Mouse (Mus musculus) spleen, embryonic (tissue): Measurements from ENCODE around the gene Gm26620.

Experiments used
- CTCF ChIA-PET: fragments of 350-600 bp; sonication (Branson Sonifier 250); formaldehyde crosslinking; loops from one replicate; lab custom pipeline; 2022; lab: Charles Lee

Gm26620 gene

GRCm38 (mm10) chr1:170884978-170885561 lies at the start of gene Gm26620, which contains the start of gene Dusp12:
Gene Gm26620, plus strand, starts transcription at chr1:170885065.
Gene Dusp12, minus strand, starts transcription at chr1:170885540.
- CTCF ChIA-PET = no interaction called here

GRCm38 (mm10) chr1:170839685-170840084 lies 45.2 kb upstream of the Gm26620 start:
- CTCF ChIA-PET = interaction anchor here (1.4 kb wide), 1 partner anchor 9 kb away, joined by 4 read pairs; no protein-coding TSS in a partner anchor

GRCm38 (mm10) chr1:170844380-170844779 lies 40.5 kb upstream of the Gm26620 start:
- CTCF ChIA-PET = interaction anchor here (0.7 kb wide), 1 partner anchor 1790 kb away, joined by 3 read pairs; no protein-coding TSS in a partner anchor

GRCm38 (mm10) chr1:170845448-170846307 lies 39.2 kb upstream of the Gm26620 start:
- CTCF ChIA-PET = interaction anchor here (0.6 to 0.7 kb wide), 2 partner anchors 128 to 904 kb away, joined by 6 to 7 read pairs; no protein-coding TSS in a partner anchor

- CTCF ChIA-PET = no interaction called here
These were observed 34.9 kb upstream of the Gm26620 start for GRCm38 (mm10) chr1:170850007-170850406.

GRCm38 (mm10) chr1:170850637-170851624 lies 33.9 kb upstream of the Gm26620 start:
- CTCF ChIA-PET = no interaction called here

GRCm38 (mm10) chr1:170853604-170854003 lies 31.3 kb upstream of the Gm26620 start:
- CTCF ChIA-PET = interaction anchor here (1.1 kb wide), 1 partner anchor 22 kb away, joined by 6 read pairs; no protein-coding TSS in a partner anchor

- CTCF ChIA-PET = no interaction called here
These were observed 29.7 kb upstream of the Gm26620 start for GRCm38 (mm10) chr1:170855056-170855760.

GRCm38 (mm10) chr1:170857369-170857768 lies 27.5 kb upstream of the Gm26620 start:
- CTCF ChIA-PET = interaction anchor here (0.5 kb wide), 1 partner anchor 1526 kb away, joined by 3 read pairs; no protein-coding TSS in a partner anchor

- CTCF ChIA-PET = no interaction called here
These were observed 26.0 kb upstream of the Gm26620 start for GRCm38 (mm10) chr1:170858872-170859271.

- CTCF ChIA-PET = no interaction called here
These were observed 23.0 kb upstream of the Gm26620 start for GRCm38 (mm10) chr1:170861671-170862434.

- CTCF ChIA-PET = no interaction called here
These were observed 22.5 kb upstream of the Gm26620 start for GRCm38 (mm10) chr1:170862435-170862717.

GRCm38 (mm10) chr1:170863033-170863432 lies 21.8 kb upstream of the Gm26620 start:
- CTCF ChIA-PET = no interaction called here

GRCm38 (mm10) chr1:170864234-170864633 lies 20.6 kb upstream of the Gm26620 start:
- CTCF ChIA-PET = interaction anchor here (0.5 to 0.6 kb wide), 2 partner anchors 468 to 611 kb away, joined by 3 to 5 read pairs; no protein-coding TSS in a partner anchor

- CTCF ChIA-PET = interaction anchor here (0.5 kb wide), 1 partner anchor 610 kb away, joined by 3 read pairs; no protein-coding TSS in a partner anchor
These were observed 20.1 kb upstream of the Gm26620 start for GRCm38 (mm10) chr1:170864754-170865153.

- CTCF ChIA-PET = interaction anchor here (0.6 kb wide), 1 partner anchor 127 kb away, joined by 3 read pairs; no protein-coding TSS in a partner anchor
These were observed 19.5 kb upstream of the Gm26620 start for GRCm38 (mm10) chr1:170865406-170865805.

- CTCF ChIA-PET = interaction anchor here (0.6 kb wide), 1 partner anchor 13 kb away, joined by 13 read pairs; no protein-coding TSS in a partner anchor
These were observed 17.7 kb upstream of the Gm26620 start for GRCm38 (mm10) chr1:170866992-170867690.

GRCm38 (mm10) chr1:170867691-170868105 lies 17.2 kb upstream of the Gm26620 start, which contains the start of gene Atf6:
Gene Atf6, minus strand, starts transcription at chr1:170867771.
- CTCF ChIA-PET = interaction anchor here (1.0 kb wide), 1 partner anchor 234 kb away, joined by 12 read pairs; no protein-coding TSS in a partner anchor
